Mouse (Mus musculus) midbrain, postnatal 0 days (tissue): ENCODE results near the gene Galnt11. TPM values are rescaled to one million over a fixed set of nuclear protein-coding genes. Genes with fewer than 3 reads are reported as not detected.
"Not testable (repeated sequence)": the region's sequence is repeated elsewhere in the genome, so short reads cannot be mapped to it uniquely, and the experiment has no call there.

Experiments used
- ATAC-seq: fragments of 200-750 bp; cut with Nextera tagmentation; 2 replicates; pipeline ENCODE4 v1.8.0; 2017; ENCODE audit warnings: moderate number of reproducible peaks, mild to moderate bottlenecking, moderate TSS enrichment, moderate library complexity; ENCODE audit not compliant: low FRiP score
- DNase-seq: peaks from one replicate; pipeline ENCODE4 v3.0.0-alpha.2; 2015; ENCODE audit warnings: low spot score
- H3K27ac ChIP-seq: fragments of 300-500 bp; sonication (generic); 2 replicates; pipeline ENCODE4 v1.5.1; 2014; ENCODE audit warnings: low read depth, mild to moderate bottlenecking, low read length, mixed read lengths
- H3K27me3 ChIP-seq: fragments of 300-500 bp; sonication (generic); 2 replicates; pipeline ENCODE4 v1.6.1; 2014; ENCODE audit warnings: low read length, control low read depth, mixed read lengths; ENCODE audit not compliant: insufficient read depth
- H3K36me3 ChIP-seq: fragments of 300-500 bp; sonication (generic); 2 replicates; pipeline ENCODE4 v1.6.1; 2014; ENCODE audit warnings: low read length, control low read depth, mixed read lengths; ENCODE audit not compliant: insufficient read depth
- H3K4me1 ChIP-seq: fragments of 300-500 bp; sonication (generic); 2 replicates; pipeline ENCODE4 v1.6.1; 2014; ENCODE audit warnings: mild to moderate bottlenecking, control low read depth, antibody characterized with exemption, low read length, mixed read lengths; ENCODE audit not compliant: insufficient read depth
- H3K4me2 ChIP-seq: fragments of 300-500 bp; sonication (generic); 2 replicates; pipeline ENCODE4 v1.6.1; 2014; ENCODE audit warnings: low read depth, mild to moderate bottlenecking, low read length, mixed read lengths; ENCODE audit not compliant: poor library complexity, severe bottlenecking
- H3K4me3 ChIP-seq: fragments of 300-500 bp; sonication (generic); 2 replicates; pipeline ENCODE4 v1.5.1; 2014; ENCODE audit warnings: low read depth, mild to moderate bottlenecking, low read length, moderate library complexity
- H3K9ac ChIP-seq: fragments of 300-500 bp; sonication (generic); replicated peaks from 2 replicates; pipeline ENCODE4 v1.6.1; 2014; ENCODE audit warnings: mild to moderate bottlenecking, low read length, moderate library complexity, mixed read lengths; ENCODE audit not compliant: poor library complexity, severe bottlenecking
- H3K9me3 ChIP-seq: fragments of 300-500 bp; sonication (generic); 2 replicates; pipeline ENCODE4 v1.6.1; 2016; ENCODE audit warnings: low read length, control low read depth
- CTCF ChIP-seq: IDR thresholded peaks from 2 replicates; pipeline ENCODE4 v1.5.1; 2016; ENCODE audit warnings: antibody characterized with exemption, mild to moderate bottlenecking
- WGBS: fragments of 180-500 bp; shearing (Covaris S2); extraction: QIAGEN DNeasy Blood & Tissue Kit; methylation state at CpG from one replicate; pipeline ENCODE4 v1.1.7; 2014; 5-methylcytosine and 5-hydroxymethylcytosine counted together
- polyA plus RNA-seq: library from polyadenylated mRNA; unstranded; fragments of >200 nt; fragmentation: Nextera tagmentation; extraction: Ambion mirVana; gene quantifications from 2 replicates; pipeline ENCODE4 v1.2.1, GENCODE M21; 2015
- total RNA-seq: library from RNA; depleted of rRNA; stranded (reverse); fragments of >200 nt; gene quantifications from 2 replicates; pipeline ENCODE4 v1.2.3, GENCODE M21; 2014

The Galnt11 gene
- total and polyA plus RNA-seq, 2 experiments from 2014 or later: 56.9 to 67.3 TPM

GRCm38 (mm10) chr5:25215006-25215405, 6.7 kb upstream of the Galnt11 start:
- H3K4me1 ChIP-seq: no peaks in the 10 kb centered on the region
- no peaks in the 10 kb centered on the region for H3K36me3 ChIP-seq
- H3K27ac ChIP-seq: no peak overlapping the region
- no peak overlapping the region for H3K9ac ChIP-seq
- no peaks in the 10 kb centered on the region for H3K27me3 ChIP-seq
- ATAC-seq: no peak
- no peak overlapping the region for H3K4me2 ChIP-seq
- DNase-seq: no peak
- TF ChIP-seq CTCF: no peak
- no peaks in the 10 kb centered on the region for H3K9me3 ChIP-seq
- WGBS: 88% methylated on average over 6 of the region's 6 CpGs
- H3K4me3 ChIP-seq: no peak overlapping the region

- peak; percentile 22 for TF ChIP-seq CTCF
- H3K4me2 ChIP-seq: peak within 1 kb of the TSS; percentile 68
- peaks cover 8% of the 10 kb centered on the region for H3K4me1 ChIP-seq
- ATAC-seq (peak; percentile 99), DNase-seq (peak; percentile 88)
- no peaks in the 10 kb centered on the region for H3K36me3 ChIP-seq
- peak within 1 kb of the TSS; percentile 77 for H3K27ac ChIP-seq
- peak within 1 kb of the TSS; percentile 51 for H3K4me3 ChIP-seq
- 3% methylated on average over 65 of the region's 72 CpGs for WGBS
- peak within 1 kb of the TSS; percentile 65 for H3K9ac ChIP-seq
- no peaks in the 10 kb centered on the region for H3K9me3 ChIP-seq
- H3K27me3 ChIP-seq: no peaks in the 10 kb centered on the region
These were observed 1.3 kb downstream of the Galnt11 start, which contains the start of gene E130116L18Rik for GRCm38 (mm10) chr5:25222752-25223702. Gene E130116L18Rik (minus strand): TSS chr5:25223153.

DNA sequence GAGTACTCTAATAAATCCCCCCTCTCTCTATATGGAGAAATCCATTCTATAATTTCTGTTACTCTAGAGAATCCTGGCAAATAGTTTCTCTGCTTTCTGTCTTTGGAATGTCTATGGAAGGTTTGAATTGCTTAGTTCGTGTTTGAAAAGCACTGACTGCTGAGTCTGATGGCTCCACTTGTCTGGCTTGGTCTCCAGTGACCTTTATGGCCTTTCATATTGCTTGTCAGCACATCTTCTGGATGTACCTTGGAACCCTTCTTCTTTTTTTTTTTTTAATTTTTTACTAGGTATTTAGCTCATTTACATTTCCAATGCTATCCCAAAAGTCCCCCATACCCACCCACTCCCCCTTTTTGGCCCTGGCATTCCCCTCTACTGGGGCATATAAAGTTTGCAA, 2.7 kb downstream of the Galnt11 start:
- H3K9ac ChIP-seq, H3K36me3 ChIP-seq, H3K9me3 ChIP-seq, H3K27ac ChIP-seq, H3K4me1 ChIP-seq, H3K27me3 ChIP-seq, ATAC-seq, DNase-seq: not testable (repeated sequence)
- 97% methylated on average over 1 of the region's 1 CpGs for WGBS
- H3K4me3 ChIP-seq: peak overlapping the region; percentile 51; the same call in 1 of the 2 replicates
- peak overlapping the region; percentile 68; the same call in 1 of the 2 replicates for H3K4me2 ChIP-seq

GRCm38 (mm10) chr5:25243101-25243500, 21.4 kb downstream of the Galnt11 start:
- Histone ChIP-seq H3K9ac (no peak overlapping the region), H3K4me1 (no peaks in the 10 kb centered on the region), H3K4me3 (no peak overlapping the region), H3K27ac (no peak overlapping the region), H3K9me3 (no peaks in the 10 kb centered on the region), H3K36me3 (0 out of 2 replicates have a peak, but pooled peaks cover 3% of the 10 kb centered on the region), H3K4me2 (no peak overlapping the region), H3K27me3 (no peaks in the 10 kb centered on the region)
- TF ChIP-seq CTCF: no peak
- ATAC-seq (no peak), DNase-seq (no peak)
- 93% methylated on average over 6 of the region's 6 CpGs for WGBS

DNA sequence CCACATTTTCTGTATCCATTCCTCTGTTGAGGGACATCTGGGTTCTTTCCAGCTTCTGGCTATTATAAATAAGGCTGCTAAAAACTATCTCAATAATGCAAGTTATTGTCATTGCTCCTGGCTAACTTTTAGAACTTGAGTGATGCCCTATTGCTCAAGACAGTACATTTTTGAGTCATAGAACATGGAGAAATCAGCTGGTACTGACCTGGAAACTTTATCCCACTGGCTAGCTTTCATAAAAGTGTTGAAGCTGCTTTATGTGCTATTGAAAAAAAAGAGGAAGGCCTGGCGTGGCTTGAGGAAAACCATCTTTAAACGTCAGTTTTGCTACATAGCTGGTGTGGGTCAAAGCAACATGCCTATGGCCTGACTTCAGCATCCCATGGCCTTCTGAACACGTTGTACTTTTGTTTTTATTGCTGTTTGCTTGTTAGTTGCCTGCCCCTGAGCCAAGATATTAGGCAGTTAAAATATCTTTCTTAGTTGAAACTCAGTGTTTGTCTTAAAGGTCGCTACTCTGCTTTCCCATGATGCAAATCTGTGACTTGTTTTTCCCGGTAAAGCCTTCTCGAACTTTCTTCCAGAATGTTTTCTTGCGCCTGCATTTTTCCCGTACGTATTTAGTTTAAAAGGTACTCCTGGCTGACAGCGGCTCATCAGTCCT, 24.2 kb downstream of the Galnt11 start:
- DNase-seq (no peak), ATAC-seq (no peak)
- no peaks in the 10 kb centered on the region for H3K4me1 ChIP-seq
- H3K4me2 ChIP-seq: no peak overlapping the region
- TF ChIP-seq CTCF: no peak
- H3K27me3 ChIP-seq: no peaks in the 10 kb centered on the region
- no peak overlapping the region for H3K9ac ChIP-seq
- H3K36me3 ChIP-seq: peaks cover 12% of the 10 kb centered on the region; the same call in 1 of the 2 replicates
- H3K4me3 ChIP-seq: no peak overlapping the region
- H3K9me3 ChIP-seq: no peaks in the 10 kb centered on the region
- 94% methylated on average over 10 of the region's 10 CpGs for WGBS
- H3K27ac ChIP-seq: no peak overlapping the region

DNA sequence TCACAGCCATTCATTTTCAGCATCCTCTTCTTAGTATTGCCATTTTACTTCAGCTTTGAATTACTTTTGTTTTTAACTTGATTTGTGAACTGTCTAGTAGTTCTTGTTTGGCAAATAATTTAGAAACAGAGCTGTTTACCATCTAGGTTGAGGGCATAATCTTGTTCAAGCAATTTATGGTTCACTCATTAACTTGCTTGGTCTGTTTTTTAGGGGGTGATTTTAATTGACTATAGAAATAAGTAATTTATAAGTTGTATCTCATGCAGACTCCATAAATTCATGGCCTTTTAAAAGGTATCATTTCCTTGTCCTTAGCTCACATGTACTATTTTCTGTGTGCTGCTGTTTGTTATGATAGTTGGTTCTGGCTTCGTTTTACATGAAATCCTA, 24.8 kb downstream of the Galnt11 start:
- ATAC-seq: no peak
- Histone ChIP-seq H3K4me3 (no peak overlapping the region), H3K9me3 (no peaks in the 10 kb centered on the region), H3K27me3 (no peaks in the 10 kb centered on the region), H3K9ac (no peak overlapping the region), H3K4me2 (no peak overlapping the region), H3K4me1 (no peaks in the 10 kb centered on the region), H3K27ac (no peak overlapping the region), H3K36me3 (peaks cover 18% of the 10 kb centered on the region)
- no peak for TF ChIP-seq CTCF
- DNase-seq: no peak
- WGBS: 76% methylated on average over 1 of the region's 1 CpGs
